Mouse (Mus musculus) lung, adult 2 months (tissue): ENCODE results near the gene Cbfa2t3. TPM values are rescaled to one million over a fixed set of nuclear protein-coding genes. Genes with fewer than 3 reads are reported as not detected.

Experiments
- DNase-seq: peaks from one replicate; pipeline ENCODE4 v3.0.0; 2022
- H3K4me1 ChIP-seq: fragments of 200-500 bp; 2 replicates; pipeline ENCODE4 v1.6.1; 2011; ENCODE audit warnings: low read length; ENCODE audit not compliant: control insufficient read depth, insufficient read depth
- H3K4me3 ChIP-seq: fragments of 200-500 bp; replicated peaks from 2 replicates; pipeline ENCODE3; 2011; ENCODE audit warnings: low read depth, mild to moderate bottlenecking, control low read depth, low read length; ENCODE audit errors: extremely low read depth
- CTCF ChIP-seq: fragments of 200-500 bp; IDR thresholded peaks from 2 replicates; pipeline ENCODE4 v1.5.1; 2011; ENCODE audit warnings: mild to moderate bottlenecking, low read length, control low read depth; ENCODE audit not compliant: insufficient read depth
- POLR2A ChIP-seq: fragments of 200-500 bp; IDR thresholded peaks from 2 replicates; pipeline ENCODE4 v1.6.1; 2011; ENCODE audit warnings: low read depth, mild to moderate bottlenecking, control low read depth, low read length, borderline replicate concordance; ENCODE audit errors: extremely low read depth
- WGBS: fragments of 180-500 bp; shearing (Covaris S2); methylation state at CpG from one replicate; pipeline ENCODE4 v1.1.7; 2018; 5-methylcytosine and 5-hydroxymethylcytosine counted together
- polyA plus RNA-seq: library from polyadenylated mRNA; depleted of rRNA; stranded (reverse); fragments of >200 nt; gene quantifications from 2 replicates; pipeline ENCODE4 v1.2.3, GENCODE M21; 2012

The Cbfa2t3 gene
- polyA plus RNA-seq, 1 experiment = 40.0 TPM

DNA sequence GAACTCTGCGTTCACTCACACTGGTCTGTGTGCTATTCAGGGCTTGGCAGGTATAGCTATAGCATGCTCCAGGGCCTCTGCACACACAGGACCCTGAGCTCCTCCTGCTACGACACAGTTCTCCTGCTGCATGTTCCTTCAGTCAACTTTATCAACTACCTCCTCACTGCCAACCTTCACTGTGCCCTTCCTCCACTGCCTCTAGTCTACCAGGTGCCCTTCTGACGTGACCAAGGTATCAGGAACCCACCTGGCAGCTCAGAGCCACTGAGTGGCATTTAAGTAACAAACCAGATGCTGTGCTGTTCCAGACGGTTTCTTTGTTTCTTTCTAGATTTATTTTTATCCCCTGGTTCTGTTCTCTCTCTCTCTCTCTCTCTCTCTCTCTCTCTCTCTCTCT, 8.3 kb upstream of the Cbfa2t3 start:
- WGBS = 70% methylated on average over 4 of the region's 4 CpGs

DNA sequence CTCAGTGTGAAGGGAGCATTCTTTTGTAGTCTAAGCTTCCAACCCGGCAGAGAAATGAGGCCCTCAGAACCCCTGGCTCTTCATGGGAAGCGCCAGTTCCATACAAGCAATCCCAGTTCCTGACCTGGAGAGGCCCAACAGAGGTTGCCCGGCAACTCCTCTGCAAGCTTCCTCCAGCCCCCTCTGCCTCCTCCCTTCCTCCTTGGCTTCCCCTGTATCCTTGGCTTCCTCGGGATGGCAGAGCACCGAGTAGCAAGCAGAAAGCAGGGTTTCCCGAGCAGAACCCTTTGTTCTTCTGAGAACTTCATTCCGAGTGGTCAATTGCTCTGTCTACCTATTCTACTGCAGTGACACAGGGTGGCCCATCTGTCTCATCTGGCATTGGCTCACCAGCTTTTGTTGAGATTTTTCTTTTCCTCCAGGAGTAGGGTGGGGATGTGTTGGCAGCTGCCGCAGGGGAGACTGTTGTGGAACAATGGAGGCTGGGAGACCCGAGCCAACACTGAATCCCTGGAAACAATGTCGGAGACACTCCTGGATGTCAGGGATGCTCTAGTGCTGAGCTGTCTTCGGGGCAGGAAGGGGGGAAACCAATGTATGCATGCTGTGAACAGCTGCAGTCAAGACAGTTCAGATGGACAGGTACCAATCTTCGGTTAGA, 7.1 kb upstream of the Cbfa2t3 start:
- Histone ChIP-seq H3K4me3 (no peak overlapping the region), H3K4me1 (peaks cover 4% of the 10 kb centered on the region)
- TF ChIP-seq CTCF (no peak), POLR2A (no peak)
- DNase-seq = no peak
- WGBS = 32% methylated on average over 12 of the region's 12 CpGs

More for the DNA sequence above, 8.3 kb upstream of the Cbfa2t3 start:
- TF ChIP-seq POLR2A (no peak), CTCF (no peak)
- Histone ChIP-seq H3K4me3 (no peak overlapping the region), H3K4me1 (peaks cover 9% of the 10 kb centered on the region)
- no peak for DNase-seq

GRCm38 (mm10) chr8:122704612-122705011, 5.7 kb upstream of the Cbfa2t3 start:
- no peak for DNase-seq
- H3K4me3 ChIP-seq = no peak overlapping the region
- H3K4me1 ChIP-seq = peaks cover 4% of the 10 kb centered on the region
- TF ChIP-seq CTCF = no peak
- no peak for TF ChIP-seq POLR2A
- WGBS = 64% methylated on average over 3 of the region's 3 CpGs

- DNase-seq = no peak
- TF ChIP-seq CTCF (no peak), POLR2A (no peak)
- WGBS = 82% methylated on average over 6 of the region's 6 CpGs
- Histone ChIP-seq H3K4me1 (peaks cover 4% of the 10 kb centered on the region), H3K4me3 (no peak overlapping the region)
Observed at GRCm38 (mm10) chr8:122702957-122703356, 4.0 kb upstream of the Cbfa2t3 start.

DNA sequence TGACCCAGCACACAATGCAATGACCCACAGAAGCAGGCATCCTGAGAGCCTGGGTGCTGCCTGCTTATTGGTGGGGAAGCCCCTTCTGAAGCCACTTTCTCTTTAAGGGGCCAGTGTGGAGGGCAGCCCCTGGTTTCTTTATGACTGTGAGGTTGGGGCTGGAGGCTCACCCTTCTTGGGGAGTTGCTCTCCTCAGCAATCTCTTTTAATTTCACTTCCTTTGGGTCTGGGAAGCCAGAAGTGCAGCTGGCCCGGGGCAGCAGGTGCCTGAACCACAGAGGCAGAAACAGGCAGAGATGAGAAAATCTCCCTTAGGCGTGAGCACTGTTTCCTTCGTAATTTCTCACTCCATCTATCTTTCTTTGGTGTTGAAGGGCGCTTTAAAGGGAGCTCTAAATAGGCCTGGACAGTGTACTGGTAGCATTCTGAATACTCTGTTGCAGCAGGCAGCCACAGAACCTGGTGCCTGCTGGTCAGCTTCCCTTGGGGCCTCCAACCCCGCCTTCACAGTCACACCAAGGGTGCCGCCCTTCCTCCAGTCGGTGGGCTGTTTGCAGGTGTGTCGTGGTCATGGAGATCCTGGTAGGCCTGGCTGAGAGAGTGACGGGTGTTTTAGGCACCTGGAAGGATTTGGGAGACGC, 3.5 kb upstream of the Cbfa2t3 start:
- WGBS = 50% methylated on average over 10 of the region's 10 CpGs
- no peak for DNase-seq
- Histone ChIP-seq H3K4me3 (no peak overlapping the region), H3K4me1 (peaks cover 4% of the 10 kb centered on the region)
- no peak for TF ChIP-seq POLR2A
- no peak for TF ChIP-seq CTCF

DNA sequence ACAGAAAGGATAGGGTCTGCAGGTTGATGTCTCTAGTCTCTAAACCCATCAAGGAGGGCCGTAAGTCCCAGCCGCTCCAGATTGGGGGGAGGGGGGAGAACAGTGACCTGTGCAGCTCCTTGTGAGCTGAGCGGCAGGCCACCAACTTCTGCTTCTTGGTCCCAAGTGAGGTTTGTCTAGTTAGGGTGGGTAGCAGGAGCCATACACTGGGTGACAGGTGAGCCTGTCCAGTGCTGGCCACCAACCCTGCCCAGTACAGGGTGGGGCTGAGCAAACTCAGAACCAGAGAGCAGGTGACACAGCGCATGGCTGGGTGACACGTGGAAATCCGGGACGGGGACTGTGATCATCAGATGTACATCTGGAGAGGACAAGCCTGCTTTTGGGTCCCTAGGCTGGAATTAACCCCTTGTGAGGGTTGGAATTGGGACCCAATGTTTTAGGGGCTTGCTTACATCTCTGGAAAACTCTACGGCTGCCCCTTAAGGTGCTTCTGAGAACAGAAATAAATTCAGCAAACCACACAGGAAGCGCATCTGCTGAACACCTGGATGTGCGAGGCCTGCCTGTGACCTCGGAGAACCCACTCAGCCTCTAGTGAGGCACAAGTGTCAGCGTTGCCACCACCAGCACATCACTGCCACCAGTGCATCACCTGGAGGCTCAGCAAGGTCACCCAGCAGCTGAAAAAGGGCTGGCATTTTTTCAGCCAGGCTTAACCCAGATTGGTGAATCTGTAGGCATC, 2.7 kb upstream of the Cbfa2t3 start:
- WGBS = 79% methylated on average over 12 of the region's 12 CpGs
- H3K4me3 ChIP-seq = no peak overlapping the region
- TF ChIP-seq POLR2A = no peak
- TF ChIP-seq CTCF = no peak
- H3K4me1 ChIP-seq = peaks cover 4% of the 10 kb centered on the region
- no peak for DNase-seq

DNA sequence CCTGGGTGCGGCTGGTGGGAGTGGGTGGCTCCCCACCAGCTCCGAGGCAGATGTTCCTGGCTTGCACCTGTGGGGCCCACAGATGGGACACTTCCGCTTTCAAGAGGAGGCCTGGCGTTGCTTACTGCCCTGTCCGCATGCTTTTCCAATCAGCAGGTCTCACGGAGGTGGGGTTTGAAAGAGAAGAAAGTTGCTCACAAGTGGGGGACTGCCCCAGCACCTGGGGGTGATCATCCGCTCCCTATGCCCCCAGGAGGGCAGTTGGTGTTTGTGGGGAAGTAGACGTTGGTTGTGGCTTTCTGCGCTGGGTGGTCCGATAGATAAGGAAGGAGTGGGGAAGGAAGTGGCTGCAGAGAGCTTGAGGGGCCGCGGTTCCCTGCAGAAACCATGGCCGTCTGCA, 1.7 kb upstream of the Cbfa2t3 start:
- DNase-seq = no peak
- TF ChIP-seq CTCF = no peak
- TF ChIP-seq POLR2A = no peak
- WGBS = 62% methylated on average over 13 of the region's 13 CpGs
- peaks cover 2% of the 10 kb centered on the region for H3K4me1 ChIP-seq
- H3K4me3 ChIP-seq = no peak overlapping the region

DNA sequence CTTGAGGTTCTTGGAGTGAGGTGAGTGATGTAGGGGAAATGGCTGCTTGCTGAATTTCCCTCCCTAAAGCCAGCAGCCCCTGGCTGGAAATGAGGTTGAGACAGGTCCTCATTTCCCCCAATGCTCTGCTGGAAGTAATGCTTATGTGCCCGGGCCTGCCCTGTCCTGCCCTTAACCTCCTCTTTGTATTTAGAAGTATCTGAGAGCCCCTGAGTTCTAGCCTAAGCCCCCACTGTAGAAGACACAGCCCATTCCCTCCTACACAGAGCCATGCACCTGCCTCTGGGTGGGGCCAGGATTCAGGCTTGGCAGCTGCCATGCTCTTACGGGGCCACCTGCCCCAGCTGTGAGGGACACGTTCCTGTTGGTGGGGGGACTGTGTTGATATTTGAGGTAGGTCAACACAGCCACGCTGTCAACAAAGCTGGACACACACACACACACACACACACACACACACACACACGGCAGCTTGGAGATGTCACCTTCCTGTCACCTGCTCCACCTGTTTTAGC, 598 bp downstream of the Cbfa2t3 start:
- TF ChIP-seq POLR2A (no peak), CTCF (no peak)
- Histone ChIP-seq H3K4me3 (no peak overlapping the region), H3K4me1 (peaks cover 4% of the 10 kb centered on the region; the same call in 1 of the 2 replicates)
- no peak for DNase-seq
- 41% methylated on average over 5 of the region's 5 CpGs for WGBS

GRCm38 (mm10) chr8:122697586-122697985, 1.3 kb downstream of the Cbfa2t3 start:
- Histone ChIP-seq H3K4me3 (peak overlapping the region; percentile 10), H3K4me1 (peaks cover 6% of the 10 kb centered on the region; the same call in 1 of the 2 replicates)
- 80% methylated on average over 6 of the region's 6 CpGs for whole genome bisulfite sequencing
- no peak for TF ChIP-seq POLR2A
- no peak for TF ChIP-seq CTCF
- no peak for DNase-seq

- H3K4me3 ChIP-seq = peak overlapping the region; percentile 15
- H3K4me1 ChIP-seq = peaks cover 6% of the 10 kb centered on the region; the same call in 1 of the 2 replicates
- WGBS = 49% methylated on average over 3 of the region's 3 CpGs
- no peak for TF ChIP-seq CTCF
- TF ChIP-seq POLR2A = no peak
- DNase-seq = no peak
Observed at GRCm38 (mm10) chr8:122697181-122697581, 1.7 kb downstream of the Cbfa2t3 start.
